Comparison of ENCODE assay signal across 19 mouse cellular contexts in genomic region chr19:14333041-14334012, GRCm38 (mm10).
DNase-seq lines count a peak whose midpoint lies in the region; ATAC-seq and TF ChIP-seq lines count a peak whose summit lies in the region.
"Had no signal": no experiment of that assay in that cellular context is flagged by ENCODE, and none has a peak within 500 bp of the region (broad histone marks: within the 10 kb centered on the region; RNA-seq: fewer than 3 reads in every experiment).

No protein-coding gene starts in this region.

- no peaks in the 10 kb centered on the region for H3K27me3 ChIP-seq in kidney, embryonic 15.5 days

- H3K9me3 ChIP-seq in kidney, embryonic 15.5 days (replicated peaks) = no peaks in the 10 kb centered on the region
- H3K9me3 ChIP-seq: hindbrain, embryonic 10.5 days; midbrain, embryonic 13.5 days had no signal

- no peak for TF ChIP-seq CTCF in embryonic fibroblast, embryonic 13.5 days (IDR thresholded peaks at IDR 0.05; ENCODE audit: borderline replicate concordance, insufficient read depth, low read length)

- H3K36me3 ChIP-seq in kidney, embryonic 15.5 days = no peaks in the 10 kb centered on the region
- H3K36me3 ChIP-seq: hindbrain, embryonic 10.5 days; midbrain, embryonic 13.5 days had no signal

- 0 out of 2 replicates have a peak, but pooled peaks cover 4% of the 10 kb centered on the region for H3K4me1 ChIP-seq in kidney, embryonic 15.5 days
- peaks cover 16% of the 10 kb centered on the region for H3K4me1 ChIP-seq in embryonic fibroblast, embryonic 13.5 days (ENCODE audit: control insufficient read depth, insufficient read depth, low read length)
- H3K4me1 ChIP-seq: hindbrain, embryonic 10.5 days had no signal

- H3K4me3 ChIP-seq in kidney, embryonic 15.5 days (replicated peaks) = no peak overlapping the region
- H3K4me3 ChIP-seq in embryonic fibroblast, embryonic 13.5 days (ENCODE audit: insufficient read depth, low read length) = no peak overlapping the region
- H3K4me3 ChIP-seq: hindbrain, embryonic 10.5 days; midbrain, embryonic 13.5 days had no signal

- peak; percentile 5 for DNase-seq in kidney, postnatal 10 days
- DNase-seq in embryo, embryonic 10 days (ENCODE audit: low spot score) = peak; percentile 69
- peak; percentile 56 for DNase-seq in mesoderm, embryonic 11.5 days (ENCODE audit: low read depth, low spot score)
- DNase-seq in heart, adult 11 months = no peak
- DNase-seq in cerebellum, adult 11-12 months = no peak
- DNase-seq: adrenal gland, postnatal 10 days; cerebellum, adult 9-11 months; forebrain, postnatal 0 days; kidney, postnatal 25 days; lung, postnatal 14 days; thymus, adult 18-20 months; thymus, postnatal 36 days had no signal

- ATAC-seq in kidney, embryonic 15.5 days (replicated peaks; ENCODE audit: low FRiP score) = no peak
- ATAC-seq: forebrain, postnatal 0 days; hindbrain, embryonic 16.5 days; intestine, embryonic 16.5 days; midbrain, embryonic 13.5 days had no signal

- 24% methylated on average over 6 of the region's 6 CpGs for WGBS in kidney, embryonic 15.5 days

- H3K4me2 ChIP-seq in kidney, embryonic 15.5 days = no peak overlapping the region
- H3K4me2 ChIP-seq: heart, embryonic 11.5 days; midbrain, embryonic 13.5 days had no signal

- no peak for TF ChIP-seq POLR2A in embryonic fibroblast, embryonic 13.5 days (IDR thresholded peaks at IDR 0.05; ENCODE audit: low read depth, low read length)

- no peak overlapping the region for H3K27ac ChIP-seq in kidney, embryonic 15.5 days
- peak overlapping the region; percentile 54; the same call in 1 of the 2 replicates for H3K27ac ChIP-seq in embryonic fibroblast, embryonic 13.5 days (ENCODE audit: insufficient read depth, low read length)
- H3K27ac ChIP-seq: hindbrain, embryonic 10.5 days; midbrain, embryonic 13.5 days had no signal

- no peak overlapping the region for H3K9ac ChIP-seq in kidney, embryonic 15.5 days
- H3K9ac ChIP-seq: forebrain, postnatal 0 days; midbrain, embryonic 13.5 days had no signal

Comparison
In these comparisons a context has a peak if more than half of its experiments do, and no peak if none do; other contexts are left out.
1. DNase-seq: peak in kidney, postnatal 10 days (single experiment), embryo, embryonic 10 days (single experiment) and mesoderm, embryonic 11.5 days (single experiment); none in heart, adult 11 months (single experiment) and cerebellum, adult 11-12 months (single experiment).